Comparison of ENCODE assay signal across 9 mouse cellular contexts in genomic region chr1:97628859-97629258, GRCm38 (mm10).
"Had no signal": no experiment of that assay in that cellular context is flagged by ENCODE, and none has a peak within 500 bp of the region (broad histone marks: within the 10 kb centered on the region; RNA-seq: fewer than 3 reads in every experiment).

No protein-coding gene starts in this region.

- H3K27ac ChIP-seq: limb, embryonic 12.5 days; liver, embryonic 13.5 days; lung, embryonic 15.5 days; stomach, postnatal 0 days had no signal

- ATAC-seq: liver, postnatal 0 days had no signal

- H3K4me3 ChIP-seq: limb, embryonic 12.5 days; liver, embryonic 13.5 days; lung, embryonic 15.5 days had no signal

- H3K9ac ChIP-seq: limb, embryonic 12.5 days; liver, embryonic 13.5 days; liver, postnatal 0 days; lung, embryonic 15.5 days had no signal

- H3K9me3 ChIP-seq: limb, embryonic 12.5 days; liver, embryonic 13.5 days; lung, embryonic 15.5 days had no signal

- DNase-seq: kidney, adult 8-10 months; kidney, postnatal 25 days; liver; liver, embryonic 13.5 days; liver, postnatal 0 days; thymus, postnatal 4 days had no signal

- H3K27me3 ChIP-seq: limb, embryonic 12.5 days; liver, embryonic 13.5 days; lung, embryonic 15.5 days had no signal

- H3K4me1 ChIP-seq: limb, embryonic 12.5 days; lung, embryonic 15.5 days had no signal

- H3K4me2 ChIP-seq: limb, embryonic 12.5 days; liver, embryonic 13.5 days; lung, embryonic 15.5 days had no signal

- H3K36me3 ChIP-seq: limb, embryonic 12.5 days; lung, embryonic 15.5 days had no signal
